Mouse (Mus musculus) v-Abl transformed pro-B cells (cell line): ENCODE results near the gene Sgms1.
"Not testable (repeated sequence)": the region's sequence is repeated elsewhere in the genome, so short reads cannot be mapped to it uniquely, and the experiment has no call there.

Experiments used
- in situ Hi-C, 2 experiments: fragments of 400-800 bp; cut with MboI; formaldehyde crosslinking; loops; one replicate each; pipeline ENCODE4 v1.15.1; 2025; ENCODE audit not compliant: unreplicated experiment in 2 of 2

Gene Sgms1

GRCm38 (mm10) chr19:32088570-32088969, 300.9 kb downstream of the Sgms1 start:
- in situ Hi-C loops = no loop called here

DNA sequence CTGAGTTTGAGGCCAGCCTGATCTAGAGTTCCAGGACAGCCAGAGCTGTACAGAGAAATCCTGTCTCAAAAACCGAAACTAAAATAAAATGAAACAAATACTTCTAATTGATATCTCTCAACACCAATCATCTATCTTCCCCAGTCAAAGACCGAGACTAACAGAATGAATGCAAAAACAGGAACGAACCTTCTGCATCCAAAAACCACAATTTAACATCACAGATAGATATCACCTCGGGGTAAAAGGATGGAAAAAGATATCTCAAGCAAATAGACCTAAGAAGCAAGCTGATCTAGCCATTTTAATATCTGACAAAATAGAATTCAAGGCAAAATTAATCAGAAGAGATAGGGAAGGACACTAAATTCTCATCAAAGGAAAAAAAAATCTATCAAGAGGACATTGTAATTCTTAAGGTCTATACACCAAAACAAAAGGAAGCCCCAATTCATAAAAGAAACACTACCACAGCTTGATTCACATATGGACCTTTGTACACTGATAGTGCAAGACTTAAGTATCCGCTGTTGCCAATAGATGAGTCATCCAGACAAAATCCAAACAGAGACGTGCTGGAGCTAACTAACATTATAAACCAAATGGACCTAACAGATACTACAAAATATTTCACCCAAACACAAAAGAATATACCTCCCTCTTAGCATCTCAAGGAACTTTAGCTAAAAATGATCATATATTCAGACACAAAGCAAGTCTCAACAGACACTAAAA, 301.6 kb downstream of the Sgms1 start:
- in situ Hi-C loops = no loop called here

- in situ Hi-C loops = not testable (repeated sequence)
Observed at GRCm38 (mm10) chr19:32084813-32085212, 304.7 kb downstream of the Sgms1 start.
